Mouse (Mus musculus): ENCODE results near the gene Coro7.
"Not testable (repeated sequence)": the region's sequence is repeated elsewhere in the genome, so short reads cannot be mapped to it uniquely, and the experiment has no call there.

Coro7 gene

GRCm38 (mm10) chr16:4679121-4680018 is at the start of gene Coro7:
Gene Coro7 (minus strand): TSS chr16:4679777.
- DNase-seq (ENCODE audit: low spot score): peak; percentile 76

GRCm38 (mm10) chr16:4727963-4728362 is 48.4 kb upstream of the Coro7 start:
- no peak for DNase-seq (ENCODE audit: low spot score)

DNA sequence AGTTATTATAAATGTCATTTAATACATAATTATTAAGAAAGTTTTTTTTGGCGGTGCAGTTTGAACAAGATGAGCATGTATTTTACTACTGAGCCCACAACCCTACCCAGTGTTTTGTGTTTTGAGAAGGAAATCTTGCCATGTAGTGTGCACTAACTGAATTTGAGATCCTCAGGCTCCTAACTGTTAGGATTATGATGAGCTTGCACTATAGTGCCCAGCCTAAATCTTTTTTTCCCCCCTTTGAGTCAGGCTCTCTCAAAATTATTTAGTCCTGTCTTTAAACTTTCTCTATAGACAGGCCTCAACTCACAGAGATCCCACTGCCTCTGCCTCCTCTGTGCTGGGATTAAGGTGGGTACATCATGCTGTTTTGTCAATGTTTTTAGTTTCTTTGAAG is 47.9 kb upstream of the Coro7 start:
- no peak for DNase-seq (ENCODE audit: low spot score)

DNA sequence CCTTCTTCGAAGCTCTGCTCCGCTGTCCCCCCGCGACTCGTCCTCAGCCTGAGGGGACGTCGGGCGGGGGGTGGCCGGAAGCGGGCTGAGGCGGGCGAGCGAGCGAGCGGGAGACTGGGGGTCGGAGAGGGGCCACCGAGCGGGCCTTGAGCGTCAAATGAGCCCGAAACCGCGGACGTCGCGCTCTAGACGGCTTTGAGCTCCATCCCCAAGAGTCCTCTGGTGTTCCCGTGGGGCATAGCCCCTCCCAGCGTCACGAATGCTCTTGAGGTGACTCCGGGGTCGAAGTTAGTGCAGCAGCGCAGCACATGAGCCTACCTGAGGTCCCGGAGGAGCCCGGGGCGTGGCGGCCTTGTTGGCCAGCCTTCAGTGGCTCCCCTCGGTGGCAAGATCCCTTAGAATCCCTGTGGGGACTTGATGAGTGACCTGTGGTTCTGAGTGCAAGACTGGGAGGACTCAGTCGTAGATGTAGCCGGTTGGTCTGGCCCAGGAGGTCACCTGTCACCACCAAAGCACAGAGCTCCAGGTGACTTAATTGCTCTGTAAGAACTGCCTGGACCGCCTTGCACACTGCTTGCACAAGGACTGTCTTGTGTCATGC is 47.1 kb upstream of the Coro7 start:
- no peak for DNase-seq (ENCODE audit: low spot score)

GRCm38 (mm10) chr16:4725780-4726527 is 46.4 kb upstream of the Coro7 start, which contains the start of gene Hmox2:
Gene Hmox2 (plus strand): TSS chr16:4726361.
- DNase-seq (ENCODE audit: low spot score): peak; percentile 58

DNA sequence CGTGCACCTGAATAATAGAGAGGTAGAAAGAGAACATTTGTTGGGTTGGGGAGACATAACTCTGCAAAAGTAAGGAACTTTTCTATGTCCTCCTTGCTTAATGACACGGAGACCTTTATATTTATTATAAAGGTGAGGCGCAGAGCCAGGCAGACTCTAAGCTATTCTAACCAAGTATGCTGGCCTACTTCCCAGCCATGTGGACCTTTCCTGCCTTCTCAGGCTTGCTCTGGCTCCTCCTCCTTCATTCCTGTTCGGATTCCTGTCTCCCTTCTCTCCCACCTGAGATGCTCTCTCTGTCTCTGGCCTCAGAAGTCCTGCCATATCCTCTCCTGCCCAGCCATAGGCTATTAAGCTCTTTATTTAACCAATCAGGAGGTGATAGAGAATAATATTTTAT is 45.7 kb upstream of the Coro7 start:
- no peak for DNase-seq (ENCODE audit: low spot score)

DNA sequence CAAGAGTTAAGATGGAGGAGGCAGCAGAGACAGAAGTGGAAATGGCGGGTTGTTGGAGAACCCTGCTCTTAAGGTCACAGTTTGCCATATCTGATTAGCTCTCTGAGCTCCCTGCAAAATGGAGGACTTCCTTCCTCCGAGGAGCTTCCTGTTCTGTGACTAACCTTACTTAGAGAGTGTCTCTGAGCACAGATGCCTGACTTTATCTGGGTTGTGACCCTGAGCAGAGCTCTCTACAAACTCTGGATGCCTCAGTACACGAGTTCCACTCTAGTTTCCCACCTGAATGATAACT is 43.3 kb upstream of the Coro7 start:
- DNase-seq (ENCODE audit: low spot score): no peak

DNA sequence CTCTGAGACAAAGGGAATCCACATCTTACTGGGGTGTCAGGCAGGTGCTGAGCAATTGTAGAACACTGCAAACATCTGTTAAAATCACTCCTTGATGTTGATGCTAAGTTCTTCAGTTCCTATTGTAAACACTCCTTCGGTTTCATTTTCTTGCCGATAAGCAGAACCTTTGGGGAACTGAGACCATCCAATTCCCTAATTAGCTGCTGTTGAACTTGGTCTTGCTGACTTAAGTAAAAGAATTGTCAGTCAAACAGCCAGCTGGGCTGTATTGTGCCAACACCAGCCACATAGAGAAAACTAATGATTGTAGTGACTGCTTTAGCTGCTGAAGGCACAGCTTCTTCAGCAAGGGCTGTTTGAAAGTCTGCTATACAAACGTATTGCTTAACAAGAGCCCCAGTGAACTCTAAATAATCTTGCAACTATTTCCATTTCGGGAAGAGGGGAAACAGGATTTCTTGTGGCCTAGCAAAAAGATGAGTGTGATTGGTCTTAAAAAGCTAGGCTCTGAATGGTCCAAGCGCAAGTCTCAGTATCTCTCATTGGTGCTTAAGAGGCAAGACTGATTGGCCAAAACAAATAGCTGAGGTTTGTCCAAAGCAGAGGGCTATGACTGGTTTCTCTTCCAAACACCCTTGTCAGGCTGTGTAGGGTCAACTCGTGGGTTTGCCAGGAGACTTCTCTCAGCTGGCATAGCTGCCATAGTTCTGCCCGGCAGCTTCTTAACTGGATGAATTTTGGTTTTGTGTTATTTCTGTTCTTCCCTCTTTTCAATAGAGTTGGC is 42.7 kb upstream of the Coro7 start:
- DNase-seq (ENCODE audit: low spot score): no peak

- peak; percentile 36 for DNase-seq (ENCODE audit: low spot score)
Measured at GRCm38 (mm10) chr16:4718753-4719518, 39.4 kb upstream of the Coro7 start, which contains the start of gene Nmral1. Gene Nmral1 (minus strand): TSS chr16:4719356.

DNA sequence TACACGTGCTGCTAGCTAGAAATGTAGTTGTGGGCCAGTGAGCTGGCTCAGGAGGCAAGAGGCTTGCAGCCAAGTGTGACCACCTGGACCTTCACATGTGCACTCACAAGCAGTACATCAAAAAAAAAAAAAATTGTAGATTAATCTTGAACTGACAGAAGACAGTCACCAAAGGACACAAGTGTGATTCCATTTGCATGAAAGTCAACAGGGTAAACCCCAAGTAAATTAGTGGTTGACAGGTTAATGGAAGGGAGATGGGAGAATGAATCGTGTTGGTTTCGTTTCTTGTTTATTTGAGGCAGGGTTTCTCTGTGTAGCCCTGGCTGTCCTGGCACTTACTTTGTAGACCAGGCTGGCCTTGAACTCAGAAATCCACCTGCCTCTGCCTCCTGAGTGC is 38.3 kb upstream of the Coro7 start:
- DNase-seq (ENCODE audit: low spot score): no peak

DNA sequence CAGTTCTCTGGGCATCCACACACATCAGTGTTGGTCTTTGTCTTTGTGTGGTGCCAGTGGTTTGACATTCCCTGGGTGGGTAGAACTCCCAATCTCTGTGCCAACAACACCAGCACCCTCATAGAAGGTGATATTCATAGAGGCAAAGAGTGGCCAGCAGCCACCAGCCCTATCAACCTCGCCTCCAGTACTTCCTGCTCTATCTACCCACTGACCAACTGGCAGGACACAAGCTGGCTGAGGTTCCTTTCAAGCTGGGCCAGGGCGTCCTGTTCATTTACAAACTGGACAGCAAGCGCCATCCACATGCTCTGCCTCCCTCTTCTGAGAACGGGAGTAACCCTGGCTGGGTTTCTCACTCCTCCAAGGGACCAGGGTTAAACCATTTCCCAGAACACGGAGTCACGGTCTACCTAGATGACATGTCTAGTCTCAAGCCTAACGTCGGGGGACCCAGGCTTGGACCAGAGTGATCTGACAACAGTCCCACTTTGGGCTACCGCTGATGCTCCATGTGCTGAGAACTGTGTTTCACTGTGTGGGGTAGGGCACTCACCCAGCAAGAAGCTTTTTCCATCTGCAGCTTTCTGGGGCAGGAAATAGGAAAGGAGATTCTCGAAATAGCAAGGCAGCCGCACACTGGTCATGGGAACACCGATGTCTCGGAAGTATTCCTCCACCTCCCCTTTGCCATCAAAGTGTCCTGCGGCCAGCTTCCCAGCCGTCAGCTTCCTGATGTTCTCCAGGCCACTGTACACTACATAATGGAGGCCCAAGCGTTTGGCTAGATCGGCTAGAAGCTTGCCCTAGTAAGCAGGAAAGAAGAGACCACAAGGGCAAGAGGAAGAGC is 34.5 kb upstream of the Coro7 start:
- no peak for DNase-seq (ENCODE audit: low spot score)

DNA sequence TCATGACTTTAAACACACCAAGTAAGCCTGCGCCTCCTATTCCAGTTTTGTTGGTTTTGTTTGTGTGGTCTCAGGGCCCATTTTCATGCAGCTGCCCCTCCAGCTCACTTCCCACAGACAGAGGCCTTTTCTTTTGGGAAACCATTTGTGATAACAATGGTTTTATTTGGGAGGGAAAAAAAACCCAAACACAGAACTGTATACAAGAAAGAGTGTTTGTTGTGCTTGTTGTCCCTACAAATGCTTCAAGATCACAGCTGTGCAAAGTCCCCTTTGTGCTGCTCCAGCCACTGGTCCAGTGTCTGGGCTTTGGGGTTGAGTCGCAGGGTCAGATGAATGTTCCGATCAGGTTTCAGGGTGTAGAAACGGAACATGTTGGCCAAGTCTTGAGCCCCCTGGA is 31.6 kb upstream of the Coro7 start:
- no peak for DNase-seq (ENCODE audit: low spot score)

DNA sequence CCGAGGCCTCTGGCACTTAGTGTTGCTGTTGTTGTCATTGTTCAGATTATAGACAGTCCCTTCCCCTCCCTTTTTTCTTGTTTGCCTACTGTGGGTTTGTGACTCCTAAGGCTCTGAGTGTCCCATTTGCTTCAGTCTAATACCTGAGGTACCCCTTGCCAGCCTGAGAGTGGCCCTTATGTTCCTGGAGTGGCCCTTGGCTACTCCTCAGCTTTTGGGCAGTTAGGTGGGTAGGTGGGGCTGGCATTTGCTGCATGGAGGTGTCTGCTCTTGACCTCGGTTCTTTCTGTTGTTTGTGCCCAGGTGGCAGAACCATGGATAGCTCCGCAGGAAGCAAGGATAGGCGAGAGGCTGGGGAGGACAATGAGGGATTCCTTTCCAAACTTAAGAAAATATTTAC is 26.0 kb upstream of the Coro7 start:
- DNase-seq (ENCODE audit: low spot score): no peak

- DNase-seq (ENCODE audit: low spot score): no peak
Measured at GRCm38 (mm10) chr16:4702646-4703045, 23.1 kb upstream of the Coro7 start.

GRCm38 (mm10) chr16:4701211-4701610 is 21.6 kb upstream of the Coro7 start:
- DNase-seq (ENCODE audit: low spot score): no peak

DNA sequence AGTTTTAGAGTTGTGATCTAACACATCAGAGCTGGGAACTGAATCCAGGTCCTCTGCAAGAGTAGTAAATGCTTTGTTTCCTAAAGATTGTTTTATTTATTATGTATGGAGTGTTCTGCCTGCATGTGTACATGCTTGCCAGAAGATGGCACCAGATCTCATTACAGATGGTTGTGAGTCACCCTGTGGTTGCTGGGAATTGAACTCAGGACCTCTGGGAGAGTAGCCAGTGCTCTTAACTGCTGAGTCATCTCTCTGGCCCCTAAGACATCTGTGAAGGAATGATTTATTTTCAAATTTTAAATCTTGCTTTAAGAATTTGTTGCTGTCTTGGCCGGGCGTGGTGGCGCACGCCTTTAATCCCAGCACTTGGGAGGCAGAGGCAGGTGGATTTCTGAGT is 9.8 kb upstream of the Coro7 start:
- not testable (repeated sequence) for DNase-seq (ENCODE audit: low spot score)

GRCm38 (mm10) chr16:4684457-4684791 is 4.8 kb upstream of the Coro7 start:
- no peak for DNase-seq (ENCODE audit: low spot score)

DNA sequence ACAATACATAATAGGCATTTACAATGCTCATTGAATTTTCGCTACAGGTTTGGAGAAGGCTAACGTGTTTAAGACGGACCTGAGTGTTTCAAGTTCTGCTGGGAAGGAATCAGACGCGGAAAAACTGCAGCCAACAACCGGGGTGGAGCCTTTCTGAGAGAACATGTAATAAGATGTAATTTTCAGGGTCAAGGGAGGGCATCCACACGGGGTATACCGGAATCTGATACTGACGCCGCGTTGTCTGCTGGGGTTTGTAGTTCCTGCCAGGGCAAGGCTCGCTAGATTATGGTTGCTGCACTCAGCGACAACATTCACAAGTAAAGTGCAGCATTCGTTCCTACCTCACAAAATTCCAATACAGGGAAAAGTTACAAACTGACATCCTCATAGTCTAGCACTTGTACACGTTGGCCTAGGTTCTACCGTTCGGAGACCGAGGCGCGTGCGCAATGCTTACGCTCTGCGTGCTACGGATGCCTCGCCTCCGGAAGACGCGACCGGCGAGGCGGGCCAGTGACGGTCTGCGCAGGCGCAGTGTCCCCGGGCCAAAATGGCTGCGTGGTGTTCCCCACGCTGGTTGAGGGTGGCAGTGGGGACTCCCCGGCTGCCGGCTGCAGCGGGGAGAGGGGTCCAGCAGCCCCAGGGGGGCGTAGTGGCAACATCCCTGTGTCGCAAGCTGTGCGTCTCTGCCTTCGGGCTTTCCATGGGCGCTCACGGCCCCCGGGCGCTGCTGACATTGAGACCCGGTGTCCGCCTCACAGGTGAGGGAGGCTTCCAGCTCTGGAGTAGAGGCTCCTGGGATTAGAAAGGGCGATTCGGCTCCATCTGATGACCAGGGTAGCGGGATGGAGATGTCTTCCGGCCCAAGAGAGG is 4.2 kb upstream of the Coro7 start:
- peak; percentile 89 for DNase-seq (ENCODE audit: low spot score)

DNA sequence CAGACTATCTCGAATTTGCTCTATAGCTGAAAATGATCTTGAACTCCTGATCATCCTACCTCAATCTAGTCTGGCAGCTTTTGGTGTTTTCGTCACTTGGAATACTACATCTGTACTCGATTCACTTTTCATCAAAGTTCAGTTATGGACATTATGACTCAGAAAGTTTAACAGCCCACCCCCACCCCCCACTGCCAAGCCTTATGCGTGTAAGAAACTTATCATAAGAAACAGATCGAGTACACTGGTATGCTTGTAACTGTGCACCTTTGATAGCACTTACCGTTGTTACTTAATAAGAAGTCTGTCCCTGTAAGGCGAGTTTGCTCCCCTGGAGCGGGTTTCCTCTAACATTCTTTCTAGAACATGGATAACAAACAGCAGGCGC is 3.6 kb upstream of the Coro7 start:
- no peak for DNase-seq (ENCODE audit: low spot score)
